Mouse (Mus musculus) G1E (cell line): ENCODE measurements around the gene Emc8. TPM values are rescaled to one million over a fixed set of nuclear protein-coding genes. Genes with fewer than 3 reads are reported as not detected.

Experiments used
- ATAC-seq: 2 replicates; pipeline ENCODE4 v1.8.0; 2016; ENCODE audit warnings: mild to moderate bottlenecking; ENCODE audit not compliant: insufficient number of reproducible peaks, poor library complexity, low FRiP score, severe bottlenecking; ENCODE audit errors: extremely low read depth
- DNase-seq: peaks from one replicate; pipeline ENCODE4 v3.0.0; 2012; ENCODE audit warnings: low spot score
- H3K27me3 ChIP-seq: 2 replicates; pipeline ENCODE4 v1.6.1; 2012; ENCODE audit warnings: mild to moderate bottlenecking, low read length, inconsistent platforms; ENCODE audit not compliant: insufficient read depth
- H3K36me3 ChIP-seq: replicated peaks from 2 replicates; pipeline ENCODE3; 2012; ENCODE audit warnings: mild to moderate bottlenecking, inconsistent platforms
- H3K4me1 ChIP-seq: 2 replicates; pipeline ENCODE4 v1.6.1; 2012; ENCODE audit warnings: low read depth, low read length, inconsistent platforms, mixed read lengths; ENCODE audit not compliant: insufficient read depth
- H3K4me3 ChIP-seq: 2 replicates; pipeline ENCODE4 v1.5.1; 2012; ENCODE audit warnings: low read depth, mild to moderate bottlenecking, inconsistent platforms, low read length, moderate library complexity, mixed read lengths
- H3K9me3 ChIP-seq: replicated peaks from 2 replicates; pipeline ENCODE4 v1.6.1; 2012; ENCODE audit warnings: inconsistent platforms
- CTCF ChIP-seq: IDR thresholded peaks from 2 replicates; pipeline ENCODE4 v1.5.1; 2012; ENCODE audit warnings: low read depth, low read length, inconsistent platforms, mixed read lengths
- GATA1 ChIP-seq: IDR thresholded peaks from 2 replicates; pipeline ENCODE4 v1.6.1; 2012; ENCODE audit warnings: borderline replicate concordance, low read length, inconsistent platforms, mixed read lengths
- GATA2 ChIP-seq: IDR thresholded peaks from 2 replicates; pipeline ENCODE4 v1.6.1; 2012; ENCODE audit warnings: low read depth, low read length, inconsistent platforms, borderline replicate concordance
- POLR2AphosphoS5 ChIP-seq: IDR thresholded peaks from 2 replicates; pipeline ENCODE4 v1.6.1; 2012; ENCODE audit warnings: low read depth, low read length, inconsistent platforms; ENCODE audit not compliant: insufficient replicate concordance
- TAL1 ChIP-seq: conservative IDR thresholded peaks from 2 replicates; pipeline ENCODE4 v1.6.1; 2012; ENCODE audit warnings: low read depth, low read length, inconsistent platforms, mixed read lengths
- polyA plus RNA-seq: library from polyadenylated mRNA; stranded (reverse); fragments of >175 nt; gene quantifications from 2 replicates; pipeline ENCODE4 v1.2.3, GENCODE M21; 2012
- total RNA-seq, 2 experiments: library from RNA; stranded (forward) in 1 of 2; stranded (reverse) in 1 of 2; fragments of 200-1000 nt in 1 of 2; fragments of >200 nt in 1 of 2; fragmentation: Nextera tagmentation in 1 of 2; gene quantifications; 2 replicates each; pipeline ENCODE4 v1.2.3; 2014 to 2017

The Emc8 gene
- total and polyA plus RNA-seq, 3 experiments: 18.7 to 89.7 (median 41.6) TPM

DNA sequence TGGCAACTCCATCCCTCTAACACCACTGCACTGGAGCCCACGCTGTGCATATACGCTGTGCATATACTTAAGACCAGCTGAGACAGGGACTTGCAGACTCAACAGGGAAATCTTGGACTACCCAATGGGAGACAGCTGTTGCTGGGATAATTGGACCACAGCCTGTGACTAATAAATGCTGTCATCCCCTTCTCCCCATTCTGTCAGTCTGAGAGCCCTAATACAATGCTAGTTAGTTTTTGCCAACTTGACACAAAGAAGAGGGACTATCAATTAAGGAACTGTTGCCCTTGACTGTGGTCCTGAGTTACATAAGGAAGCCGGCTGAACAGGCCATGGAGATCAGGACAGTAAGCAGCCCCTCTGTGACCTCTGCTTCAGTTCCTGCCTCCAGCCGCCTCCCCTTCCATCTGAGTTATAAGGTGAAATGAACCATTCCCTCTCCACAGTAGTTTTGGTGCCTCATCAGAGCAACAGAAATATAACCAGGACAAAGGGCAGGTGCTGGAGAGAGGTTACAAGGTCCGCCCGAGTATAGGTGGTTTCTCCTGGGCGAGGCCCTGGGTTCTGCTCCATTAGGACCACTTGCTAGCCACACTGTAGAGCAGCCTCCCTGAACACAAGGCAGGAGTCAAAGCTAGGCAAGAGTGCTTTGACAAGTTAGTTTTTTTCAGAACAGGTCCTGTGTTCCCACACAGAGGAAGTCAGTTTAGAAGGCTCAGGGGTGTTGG lies 11.9 kb downstream of the Emc8 start:
- no peaks in the 10 kb centered on the region for H3K9me3 ChIP-seq
- H3K4me3 ChIP-seq: no peak overlapping the region
- DNase-seq (no peak), ATAC-seq (no peak)
- H3K27me3 ChIP-seq: no peaks in the 10 kb centered on the region
- no peak for TF ChIP-seq CTCF
- TF ChIP-seq POLR2AphosphoS5: no peak
- TF ChIP-seq GATA2: no peak
- TF ChIP-seq GATA1: no peak
- TF ChIP-seq TAL1: no peak
- peaks cover 95% of the 10 kb centered on the region for H3K36me3 ChIP-seq
- peaks cover 12% of the 10 kb centered on the region for H3K4me1 ChIP-seq

DNA sequence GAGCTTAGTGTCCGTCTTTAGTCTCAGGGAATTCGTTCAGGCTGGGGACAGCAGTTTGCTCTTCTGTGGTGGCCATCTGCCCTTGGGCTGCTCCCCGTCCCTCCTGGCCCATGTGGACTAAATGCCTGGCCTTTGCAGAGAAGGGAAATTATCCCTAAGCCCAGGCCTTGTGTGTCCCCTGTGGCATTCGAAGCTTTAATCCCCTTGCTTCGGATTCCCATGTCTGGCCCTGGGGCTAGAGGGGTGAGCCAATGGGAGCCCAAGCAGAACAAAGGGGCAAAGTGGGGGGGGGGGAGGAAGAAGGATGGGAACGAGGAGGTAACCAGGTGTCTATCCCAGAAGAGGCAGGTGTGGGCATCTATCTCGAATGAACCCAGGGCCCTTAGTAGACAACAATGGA lies 20.8 kb downstream of the Emc8 start, which contains the start of gene 1190005I06Rik:
1190005I06Rik (minus strand) TSS at position 101 of the 400 bp plus-strand sequence.
- Histone ChIP-seq H3K27me3 (peaks cover 18% of the 10 kb centered on the region; the same call in 1 of the 2 replicates), H3K9me3 (no peaks in the 10 kb centered on the region), H3K4me1 (peaks cover 4% of the 10 kb centered on the region; the same call in 1 of the 2 replicates), H3K4me3 (no peak within 1 kb of the TSS), H3K36me3 (peaks cover 22% of the 10 kb centered on the region)
- no peak for DNase-seq
- no peak for ATAC-seq
- TF ChIP-seq GATA1 (no peak), GATA2 (no peak), TAL1 (no peak), CTCF (no peak), POLR2AphosphoS5 (no peak)

- no peak for DNase-seq
- Histone ChIP-seq H3K4me3 (no peak overlapping the region), H3K4me1 (no peaks in the 10 kb centered on the region), H3K27me3 (peaks cover 25% of the 10 kb centered on the region; the same call in 1 of the 2 replicates), H3K36me3 (no peaks in the 10 kb centered on the region), H3K9me3 (no peaks in the 10 kb centered on the region)
- ATAC-seq: no peak
- no peak for TF ChIP-seq GATA2
- TF ChIP-seq CTCF: no peak
- no peak for TF ChIP-seq GATA1
- TF ChIP-seq TAL1: no peak
- TF ChIP-seq POLR2AphosphoS5: no peak
Measured at GRCm38 (mm10) chr8:120644663-120645062, 23.7 kb downstream of the Emc8 start.

DNA sequence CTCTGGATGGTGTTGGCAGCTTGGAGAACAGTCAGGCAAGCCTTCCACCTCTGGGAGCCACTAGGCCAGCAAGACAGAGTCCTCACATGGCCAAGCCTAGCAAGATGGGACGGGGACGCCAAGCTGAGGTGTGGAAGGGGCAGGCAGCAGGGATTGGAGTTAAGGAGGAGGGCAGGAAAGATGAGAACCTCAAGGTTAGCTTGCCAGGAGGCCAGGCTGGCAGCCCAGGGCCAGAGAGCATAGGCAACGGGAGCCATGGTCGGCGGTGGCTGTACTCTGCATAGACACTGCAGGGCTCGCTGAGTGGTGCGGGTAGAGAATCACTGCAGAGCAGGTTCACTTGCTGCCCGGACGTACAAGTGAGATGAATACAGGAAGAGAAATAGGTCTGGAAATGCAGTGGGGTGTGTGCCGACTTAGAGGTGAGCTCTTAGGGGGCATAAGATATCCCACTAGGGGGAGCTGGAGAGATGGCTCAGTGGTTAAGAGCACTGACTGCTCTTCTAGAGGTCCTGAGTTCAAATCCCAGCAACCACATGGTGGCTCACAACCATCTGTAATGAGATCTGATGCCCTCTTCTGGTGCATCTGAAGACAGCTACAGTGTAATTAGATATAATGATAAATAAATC lies 26.2 kb downstream of the Emc8 start:
- H3K9me3 ChIP-seq: no peaks in the 10 kb centered on the region
- ATAC-seq (no peak), DNase-seq (no peak)
- H3K36me3 ChIP-seq: no peaks in the 10 kb centered on the region
- H3K4me1 ChIP-seq: no peaks in the 10 kb centered on the region
- no peak for TF ChIP-seq POLR2AphosphoS5
- TF ChIP-seq GATA1: no peak
- no peak for TF ChIP-seq GATA2
- TF ChIP-seq TAL1: no peak
- TF ChIP-seq CTCF: no peak
- H3K27me3 ChIP-seq: peaks cover 30% of the 10 kb centered on the region; the same call in 1 of the 2 replicates
- no peak overlapping the region for H3K4me3 ChIP-seq

DNA sequence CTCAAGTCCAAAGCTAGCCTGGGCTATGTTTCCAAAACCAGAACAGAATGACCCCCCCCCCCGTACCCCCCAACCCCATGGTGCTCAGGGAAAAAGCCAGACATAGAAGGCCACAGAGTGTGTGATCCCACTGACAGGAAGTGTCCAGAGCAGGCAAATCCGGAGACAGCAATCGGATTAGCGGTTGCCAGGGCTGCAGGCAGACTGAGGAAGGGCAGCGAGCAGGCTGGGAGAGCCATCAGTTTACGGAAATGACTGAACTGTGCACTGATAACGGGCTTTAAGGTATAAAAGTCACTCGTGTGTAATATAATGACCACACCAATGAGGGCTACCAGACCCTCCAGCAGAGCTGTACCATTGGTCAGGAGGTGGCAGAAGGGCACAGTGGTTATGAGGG lies 27.1 kb downstream of the Emc8 start:
- no peak for ATAC-seq
- H3K4me1 ChIP-seq: no peaks in the 10 kb centered on the region
- no peaks in the 10 kb centered on the region for H3K36me3 ChIP-seq
- H3K9me3 ChIP-seq: no peaks in the 10 kb centered on the region
- H3K4me3 ChIP-seq: no peak overlapping the region
- peaks cover 31% of the 10 kb centered on the region for H3K27me3 ChIP-seq
- no peak for DNase-seq
- TF ChIP-seq CTCF (no peak), GATA2 (no peak), POLR2AphosphoS5 (no peak), GATA1 (no peak), TAL1 (no peak)

DNA sequence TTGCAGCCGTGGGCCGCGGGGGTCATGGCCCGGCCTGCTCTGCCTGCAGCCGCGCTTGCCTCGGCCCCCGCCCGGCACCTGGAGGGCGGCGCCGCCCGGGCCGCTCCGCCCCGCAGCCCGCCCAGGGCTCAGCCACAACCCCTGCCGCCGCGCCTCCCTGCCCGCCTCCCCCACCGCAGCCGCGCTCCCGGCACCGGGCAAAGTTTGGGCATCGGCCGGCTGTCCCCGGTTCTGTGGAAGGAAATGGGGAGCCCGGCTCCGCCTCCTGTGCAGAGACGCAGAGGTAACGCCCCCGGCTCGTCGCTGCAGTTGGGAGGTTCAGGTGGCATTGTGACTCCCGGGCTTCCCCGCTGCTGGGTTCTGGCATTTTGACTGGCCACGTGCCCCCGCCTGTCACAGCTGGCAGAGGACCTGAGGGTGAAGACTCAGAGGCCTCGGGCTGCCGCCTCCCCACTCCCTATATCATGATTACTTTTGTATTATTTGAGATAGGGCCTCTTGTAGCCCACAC lies 34.0 kb downstream of the Emc8 start:
- ATAC-seq: no peak
- peaks cover 45% of the 10 kb centered on the region for H3K27me3 ChIP-seq
- TF ChIP-seq POLR2AphosphoS5 (no peak), GATA2 (no peak), GATA1 (no peak), CTCF (no peak), TAL1 (no peak)

More for the DNA sequence above, 34.0 kb downstream of the Emc8 start:
- H3K4me3 ChIP-seq: peak overlapping the region; percentile 7; the same call in 1 of the 2 replicates
- H3K4me1 ChIP-seq: no peaks in the 10 kb centered on the region
- no peaks in the 10 kb centered on the region for H3K36me3 ChIP-seq
- H3K9me3 ChIP-seq: no peaks in the 10 kb centered on the region
- DNase-seq: no peak
